Mouse (Mus musculus): ENCODE measurements at regions not wholly inside any gene's neighbourhood (a gene's known extent, or its start where the extent isn't known, plus 50 kb on each side); places are given as distances from the start of the nearest gene placed in this dataset.

DNA sequence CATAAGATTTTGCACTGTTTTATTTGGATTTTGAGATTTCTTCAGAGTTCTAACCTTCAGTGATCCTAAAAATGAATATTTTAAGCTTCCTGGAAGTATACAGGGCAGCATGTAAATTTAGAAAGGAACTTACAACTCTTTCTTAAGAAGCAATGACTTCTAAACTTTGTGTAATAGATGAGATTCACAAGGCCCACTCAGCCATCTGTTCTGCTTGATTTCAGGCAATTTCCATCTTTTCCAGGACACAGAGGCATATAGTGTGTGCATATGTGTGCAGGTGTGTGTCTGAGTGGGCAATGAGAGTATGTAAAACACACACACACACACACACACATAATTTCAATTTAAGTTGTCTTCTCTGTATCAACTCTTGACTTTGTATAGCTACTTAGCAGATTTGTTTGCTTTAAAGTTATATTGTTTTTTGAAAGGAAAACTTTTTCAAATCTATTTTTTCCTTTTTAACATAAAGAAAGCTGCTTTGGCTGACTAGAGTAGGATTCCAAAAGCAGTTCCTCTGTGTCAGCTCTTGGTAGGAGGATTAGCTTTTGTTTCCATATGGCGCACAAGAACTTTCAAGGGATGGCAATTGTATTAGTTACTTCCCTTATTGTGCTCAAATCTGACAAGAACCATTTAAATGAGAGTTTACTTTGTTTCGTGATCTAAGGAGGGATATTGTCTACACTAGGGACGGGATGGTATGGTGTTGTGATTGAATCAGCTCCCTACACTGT lies 387.6 kb downstream of the D3Ertd751e start:
- no peak for DNase-seq (ENCODE audit: low read depth, low spot score)

DNA sequence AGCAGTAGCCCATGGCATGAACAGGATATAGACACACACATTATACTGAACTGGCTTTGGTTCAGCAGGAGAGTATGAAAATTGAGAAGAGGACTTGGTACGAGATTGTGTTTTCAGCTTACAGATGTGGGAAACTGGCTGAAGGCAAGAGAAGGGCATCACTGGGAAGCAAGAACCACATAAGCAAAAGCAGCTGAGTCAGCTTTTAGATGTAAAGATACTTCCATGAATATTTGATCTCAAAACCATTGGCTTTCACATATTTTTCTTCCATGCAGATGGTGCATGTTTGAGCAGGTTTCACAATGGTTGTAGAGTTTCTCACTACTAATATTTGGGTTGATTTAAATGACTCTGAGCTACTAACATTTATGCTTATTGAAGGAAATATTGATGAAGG lies 389.9 kb downstream of the D3Ertd751e start:
- no peak for DNase-seq (ENCODE audit: low read depth, low spot score)

DNA sequence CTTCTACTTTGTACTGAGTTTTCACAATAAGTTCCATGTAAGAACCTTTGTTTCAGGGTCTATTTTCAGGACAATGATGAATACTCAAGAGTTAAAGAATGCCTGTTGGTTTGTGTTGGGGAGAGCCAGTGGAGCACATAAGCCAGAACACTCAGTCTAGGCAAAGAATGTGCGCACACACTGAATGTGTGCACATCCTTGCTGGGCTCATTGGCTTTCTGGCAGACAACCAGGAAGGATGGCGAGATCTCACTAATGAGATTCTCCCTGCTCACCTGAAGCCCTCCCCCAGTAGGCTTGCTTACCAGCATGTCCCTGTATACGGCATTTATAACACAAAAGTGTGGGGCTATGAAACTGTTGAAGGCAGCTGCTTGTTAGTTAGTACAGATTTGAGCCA lies 411.0 kb downstream of the D3Ertd751e start:
- DNase-seq (ENCODE audit: low read depth, low spot score) = no peak

GRCm38 (mm10) chr3:42154909-42155308 lies 412.5 kb downstream of the D3Ertd751e start:
- DNase-seq (ENCODE audit: low read depth, low spot score) = no peak

DNA sequence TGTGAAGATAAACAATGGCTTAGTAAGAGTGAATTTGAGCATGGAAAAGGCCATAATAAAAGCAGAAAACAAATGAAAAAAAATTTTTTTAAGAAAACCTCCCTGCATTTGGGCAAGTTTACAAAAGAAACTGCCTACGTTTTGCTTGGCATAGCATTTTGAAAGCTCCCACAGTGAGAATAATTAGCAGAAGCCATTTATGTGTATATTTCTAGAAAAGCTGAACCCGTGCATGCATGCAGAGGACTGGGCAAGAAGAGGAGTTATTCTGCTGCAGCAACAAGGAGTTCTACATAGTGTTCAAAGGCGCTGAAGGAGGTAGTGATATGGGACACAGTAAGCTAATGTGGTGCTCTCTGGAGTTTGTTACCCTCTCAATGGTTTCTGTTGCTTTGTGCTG lies 421.3 kb downstream of the D3Ertd751e start:
- no peak for DNase-seq (ENCODE audit: low read depth, low spot score)

- DNase-seq (ENCODE audit: low read depth, low spot score) = no peak
These were observed 456.8 kb downstream of the D3Ertd751e start for GRCm38 (mm10) chr3:42199206-42199605.

GRCm38 (mm10) chr3:42201373-42201772 lies 459.0 kb downstream of the D3Ertd751e start:
- no peak for DNase-seq (ENCODE audit: low read depth, low spot score)

- no peak for DNase-seq (ENCODE audit: low read depth, low spot score)
These were observed 463.2 kb downstream of the D3Ertd751e start for GRCm38 (mm10) chr3:42205640-42206039.

GRCm38 (mm10) chr3:42211420-42211819 lies 469.0 kb downstream of the D3Ertd751e start:
- no peak for DNase-seq (ENCODE audit: low read depth, low spot score)

DNA sequence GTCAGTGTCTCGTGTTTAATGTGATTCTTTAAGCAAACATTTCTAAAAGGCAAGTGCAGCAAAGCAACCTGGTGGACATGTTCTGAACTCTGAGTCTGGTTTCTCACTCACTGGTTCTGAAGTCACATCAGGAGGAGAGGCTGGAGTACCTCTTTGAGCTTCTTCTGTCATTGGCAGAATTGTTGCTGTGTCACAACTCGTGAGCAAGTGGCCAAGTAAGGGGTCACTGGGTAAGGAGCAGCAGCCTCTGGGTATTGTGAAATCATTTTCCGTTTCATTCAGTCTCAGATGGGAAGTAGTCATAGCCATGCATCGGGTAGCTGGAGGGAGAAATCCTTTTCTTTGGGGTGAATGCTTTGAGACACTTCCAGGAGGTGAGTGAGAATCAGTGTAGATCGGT lies 470.0 kb downstream of the D3Ertd751e start:
- DNase-seq (ENCODE audit: low read depth, low spot score) = no peak

DNA sequence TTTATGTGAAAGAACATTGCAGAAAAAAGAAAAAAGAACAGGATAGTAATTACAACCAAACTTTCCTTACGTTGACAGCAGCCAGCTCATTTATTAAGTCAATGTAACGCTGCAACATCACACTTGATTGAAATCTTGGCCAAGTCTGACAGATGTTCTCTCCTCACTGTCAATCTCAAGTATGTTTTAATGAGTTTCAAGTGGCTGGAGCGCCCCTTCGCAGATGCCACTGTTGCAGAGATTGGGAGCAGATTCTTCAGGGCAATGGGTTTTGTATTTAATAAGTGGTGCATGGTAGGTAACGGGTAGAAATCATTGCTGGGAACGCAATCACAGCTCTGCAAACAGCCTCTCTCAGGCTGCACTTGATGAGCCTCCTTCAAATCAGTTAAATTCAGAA lies 470.8 kb downstream of the D3Ertd751e start:
- no peak for DNase-seq (ENCODE audit: low read depth, low spot score)

GRCm38 (mm10) chr3:42214624-42215276 lies 472.3 kb downstream of the D3Ertd751e start:
- DNase-seq (ENCODE audit: low read depth, low spot score) = no peak

- peak; percentile 35 for DNase-seq (ENCODE audit: low read depth, low spot score)
These were observed 476.3 kb downstream of the D3Ertd751e start for GRCm38 (mm10) chr3:42218719-42219118.

- no peak for DNase-seq (ENCODE audit: low read depth, low spot score)
These were observed 485.4 kb downstream of the D3Ertd751e start for GRCm38 (mm10) chr3:42227679-42228398.

DNA sequence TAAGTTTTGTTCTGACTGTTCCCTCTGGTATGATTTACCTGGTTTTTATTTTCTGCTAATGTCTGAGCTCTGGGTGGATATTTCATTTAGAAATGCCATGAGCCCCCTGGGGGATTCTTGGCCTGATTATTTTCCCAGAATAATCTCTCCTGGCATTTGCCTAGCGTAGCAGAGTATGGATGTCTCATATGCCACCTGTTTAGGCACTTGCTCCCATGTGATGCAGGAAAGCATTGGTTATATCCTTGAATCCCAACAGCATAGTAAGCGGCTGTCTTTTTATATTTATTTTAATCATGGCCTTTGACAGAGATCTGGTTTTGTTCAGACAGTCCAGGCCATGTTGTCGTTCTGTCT lies 486.0 kb downstream of the D3Ertd751e start:
- no peak for DNase-seq (ENCODE audit: low read depth, low spot score)

- no peak for DNase-seq (ENCODE audit: low read depth, low spot score)
These were observed 489.9 kb downstream of the D3Ertd751e start for GRCm38 (mm10) chr3:42232268-42232667.

DNA sequence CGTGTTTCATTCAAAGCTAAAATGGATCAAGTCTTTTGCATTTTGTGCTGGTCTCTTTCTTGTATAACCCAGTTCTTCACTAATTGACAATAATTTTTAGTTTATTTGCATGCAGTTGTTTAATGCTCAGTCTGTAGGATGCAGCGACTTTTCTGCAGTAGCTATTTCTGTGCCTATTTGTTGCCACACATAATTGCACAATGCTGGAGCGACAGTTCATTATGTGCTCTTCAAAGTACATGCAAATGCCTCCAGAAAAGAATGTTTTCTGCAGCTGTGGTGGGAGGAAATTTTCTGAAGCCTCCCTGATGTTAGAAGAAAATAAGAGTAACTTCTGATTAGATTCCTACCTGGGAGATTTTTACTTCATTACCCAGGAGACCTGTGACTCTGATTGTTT lies 491.3 kb downstream of the D3Ertd751e start:
- no peak for DNase-seq (ENCODE audit: low read depth, low spot score)

DNA sequence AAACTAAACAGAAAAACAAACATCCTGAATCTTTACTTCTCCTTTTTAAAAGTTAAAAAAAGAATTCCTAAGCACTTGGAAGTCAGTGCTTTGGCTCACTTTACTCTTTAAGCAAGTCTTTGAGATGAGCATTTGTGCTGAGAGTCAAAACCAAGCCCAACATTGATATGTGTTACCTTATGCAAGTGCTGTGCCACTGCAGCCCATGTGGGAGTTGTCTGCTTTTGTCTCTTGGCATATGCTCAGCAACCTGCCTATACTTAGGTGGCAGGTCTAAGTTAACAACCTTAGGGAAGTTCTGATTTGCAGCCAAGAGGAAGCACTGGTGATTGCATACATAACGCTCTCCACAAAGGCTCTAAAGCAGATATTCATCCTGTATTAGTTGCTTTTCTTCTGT lies 493.1 kb downstream of the D3Ertd751e start:
- no peak for DNase-seq (ENCODE audit: low read depth, low spot score)
